Mouse (Mus musculus) kidney, embryonic 14.5 days (tissue): ENCODE measurements around the gene Kiss1. TPM values are rescaled to one million over a fixed set of nuclear protein-coding genes. Genes with fewer than 3 reads are reported as not detected.
"Not testable (repeated sequence)": the region's sequence is repeated elsewhere in the genome, so short reads cannot be mapped to it uniquely, and the experiment has no call there.

ENCODE experiments used
- ATAC-seq: fragments of 200-750 bp; cut with Nextera tagmentation; 2 replicates; pipeline ENCODE4 v1.8.0; 2017; ENCODE audit warnings: moderate number of reproducible peaks, mild to moderate bottlenecking, moderate TSS enrichment, moderate library complexity; ENCODE audit not compliant: low FRiP score, low TSS enrichment
- H3K27ac ChIP-seq: fragments of 300-500 bp; sonication (generic); 2 replicates; pipeline ENCODE4 v1.5.1; 2014; ENCODE audit warnings: low read depth, mild to moderate bottlenecking, low read length, moderate library complexity, mixed read lengths
- H3K27me3 ChIP-seq: fragments of 300-500 bp; sonication (generic); 2 replicates; pipeline ENCODE4 v1.6.1; 2014; ENCODE audit warnings: mild to moderate bottlenecking, low read length; ENCODE audit not compliant: control insufficient read depth, insufficient read depth
- H3K36me3 ChIP-seq: fragments of 300-500 bp; sonication (generic); 2 replicates; pipeline ENCODE4 v1.6.1; 2014; ENCODE audit warnings: low read length, mixed read lengths; ENCODE audit not compliant: control insufficient read depth, insufficient read depth
- H3K4me1 ChIP-seq: fragments of 300-500 bp; sonication (generic); 2 replicates; pipeline ENCODE4 v1.6.1; 2014; ENCODE audit warnings: low read length, mixed read lengths; ENCODE audit not compliant: control insufficient read depth, insufficient read depth
- H3K4me2 ChIP-seq: fragments of 300-500 bp; sonication (generic); replicated peaks from 2 replicates; pipeline ENCODE4 v1.6.1; 2014; ENCODE audit warnings: low read depth, mild to moderate bottlenecking, low read length
- H3K4me3 ChIP-seq: fragments of 300-500 bp; sonication (generic); 2 replicates; pipeline ENCODE4 v1.5.1; 2014; ENCODE audit warnings: mild to moderate bottlenecking, low read length
- H3K9ac ChIP-seq: fragments of 300-500 bp; sonication (generic); 2 replicates; pipeline ENCODE4 v1.6.1; 2014; ENCODE audit warnings: low read depth, mild to moderate bottlenecking, low read length, moderate library complexity
- H3K9me3 ChIP-seq: fragments of 300-500 bp; sonication (generic); 2 replicates; pipeline ENCODE4 v1.6.1; 2016; ENCODE audit warnings: low read length; ENCODE audit not compliant: control insufficient read depth
- WGBS: fragments of 180-500 bp; shearing (Covaris S2); extraction: QIAGEN DNeasy Blood & Tissue Kit; methylation state at CpG from one replicate; pipeline ENCODE4 v1.1.7; 2014; 5-methylcytosine and 5-hydroxymethylcytosine counted together
- polyA plus RNA-seq: library from polyadenylated mRNA; unstranded; fragments of >200 nt; fragmentation: Nextera tagmentation; extraction: Ambion mirVana; gene quantifications from 2 replicates; pipeline ENCODE4 v1.2.1, GENCODE M21; 2014

The Kiss1 gene
- polyA plus RNA-seq, 1 experiment from 2014 or later, result not detected

DNA sequence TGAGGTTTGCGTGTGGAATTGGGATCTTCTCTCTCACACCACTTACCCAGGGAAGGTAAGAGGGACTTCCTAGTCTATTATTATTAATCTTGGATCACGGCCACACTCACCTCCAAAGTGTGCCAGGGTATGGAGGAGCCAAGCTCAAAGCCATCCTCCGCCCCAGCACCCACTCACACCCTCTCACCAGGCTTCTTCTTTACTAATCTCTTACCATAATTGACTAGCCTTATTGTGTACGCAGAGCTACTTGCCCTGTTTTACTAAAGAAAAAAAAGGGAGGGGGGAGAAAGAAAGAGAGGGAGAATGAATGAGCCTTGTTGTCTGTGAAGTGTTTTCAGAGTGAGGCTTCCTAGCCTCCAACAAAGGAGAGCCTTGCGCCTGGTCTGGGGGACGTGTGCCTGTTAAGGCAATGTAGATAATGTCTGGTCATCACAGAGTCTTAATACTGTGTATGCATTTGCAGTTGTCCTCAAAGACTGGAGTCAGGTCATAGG, 6.7 kb downstream of the Kiss1 start:
- Histone ChIP-seq H3K4me3 (no peak overlapping the region), H3K27ac (no peak overlapping the region), H3K9me3 (no peaks in the 10 kb centered on the region), H3K4me1 (no peaks in the 10 kb centered on the region), H3K27me3 (peaks cover 33% of the 10 kb centered on the region; the same call in 1 of the 2 replicates), H3K9ac (no peak overlapping the region), H3K36me3 (no peaks in the 10 kb centered on the region), H3K4me2 (no peak overlapping the region)
- 88% methylated on average over 6 of the region's 6 CpGs for WGBS
- no peak for ATAC-seq

DNA sequence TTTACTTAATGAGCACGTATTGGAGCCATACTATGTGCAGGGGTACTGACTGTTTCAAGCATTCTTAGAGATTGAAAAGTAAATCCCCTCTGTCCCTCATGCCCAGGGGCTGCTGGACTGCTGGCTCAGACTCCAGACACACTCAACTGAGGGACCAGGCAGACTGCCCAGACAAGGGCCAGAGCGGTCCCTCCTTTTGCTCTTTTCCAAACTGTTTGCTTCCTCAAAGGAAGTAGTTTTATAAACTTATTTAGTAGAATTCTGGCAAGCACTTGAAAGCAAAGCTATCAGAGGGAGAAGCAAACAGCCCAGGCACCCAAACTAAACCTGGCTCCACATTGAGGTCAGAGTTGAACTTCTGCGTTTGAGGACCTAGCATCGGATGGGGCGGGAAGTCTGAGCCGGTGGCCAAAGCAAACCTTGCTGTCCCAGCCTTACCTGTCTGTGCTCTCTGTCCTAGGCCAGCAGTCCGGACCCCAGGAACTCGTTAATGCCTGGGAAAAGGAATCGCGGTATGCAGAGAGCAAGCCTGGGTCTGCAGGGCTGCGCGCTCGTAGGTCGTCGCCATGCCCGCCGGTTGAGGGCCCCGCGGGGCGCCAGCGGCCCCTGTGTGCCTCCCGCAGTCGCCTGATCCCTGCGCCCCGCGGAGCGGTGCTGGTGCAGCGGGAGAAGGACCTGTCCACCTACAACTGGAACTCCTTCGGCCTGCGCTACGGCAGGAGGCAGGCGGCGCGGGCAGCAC, 7.4 kb downstream of the Kiss1 start:
- Histone ChIP-seq H3K36me3 (no peaks in the 10 kb centered on the region), H3K27ac (no peak overlapping the region), H3K4me3 (peak overlapping the region; percentile 24), H3K27me3 (peaks cover 33% of the 10 kb centered on the region; the same call in 1 of the 2 replicates), H3K4me2 (peak overlapping the region; percentile 50), H3K4me1 (no peaks in the 10 kb centered on the region), H3K9ac (peak overlapping the region; percentile 47), H3K9me3 (no peaks in the 10 kb centered on the region)
- ATAC-seq, result no peak
- 8% methylated on average over 34 of the region's 34 CpGs for WGBS

DNA sequence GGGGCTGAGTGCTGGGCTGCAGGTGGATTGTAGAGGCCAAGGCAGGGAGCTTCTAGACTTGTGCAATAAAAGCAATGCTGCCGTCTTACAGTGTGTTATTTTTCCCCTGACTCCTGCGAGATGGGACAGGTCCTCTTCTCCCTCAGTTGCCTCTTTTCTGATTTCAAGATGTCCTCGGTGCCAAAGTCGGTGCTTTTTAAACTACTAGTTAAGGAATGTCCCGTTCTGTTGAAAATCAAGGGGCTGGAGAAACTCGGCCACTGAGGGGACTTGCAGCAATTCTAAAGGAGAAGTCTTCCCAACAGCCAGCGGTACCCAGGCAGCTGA, 7.9 kb downstream of the Kiss1 start:
- 28% methylated on average over 7 of the region's 7 CpGs for WGBS
- ATAC-seq, result no peak
- Histone ChIP-seq H3K27ac (no peak overlapping the region), H3K9ac (peak overlapping the region; percentile 47), H3K4me1 (no peaks in the 10 kb centered on the region), H3K9me3 (no peaks in the 10 kb centered on the region), H3K4me2 (peak overlapping the region; percentile 50), H3K36me3 (no peaks in the 10 kb centered on the region), H3K4me3 (peak overlapping the region; percentile 24), H3K27me3 (peaks cover 33% of the 10 kb centered on the region; the same call in 1 of the 2 replicates)

DNA sequence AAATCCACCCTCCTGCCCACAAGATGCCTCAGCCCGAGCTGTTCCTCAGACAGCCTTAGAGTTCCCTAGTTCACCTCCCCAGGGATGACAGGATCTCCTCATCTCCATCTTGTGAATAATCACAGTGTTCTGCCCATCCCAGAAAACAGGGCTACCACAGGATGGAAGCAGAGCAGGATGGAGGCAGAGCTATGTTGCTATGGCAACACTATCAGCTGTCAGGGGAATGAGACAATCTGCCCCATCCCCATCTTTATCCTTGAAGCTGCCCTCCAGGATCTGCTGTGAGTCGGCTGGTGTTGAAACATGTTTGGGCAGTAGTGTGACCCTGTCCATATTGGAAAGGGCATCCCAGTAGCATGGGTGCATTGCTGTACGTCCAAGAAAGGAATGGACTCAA, 9.5 kb downstream of the Kiss1 start:
- H3K36me3 ChIP-seq, result no peaks in the 10 kb centered on the region
- WGBS, result 89% methylated on average over 3 of the region's 3 CpGs
- peaks cover 33% of the 10 kb centered on the region; the same call in 1 of the 2 replicates for H3K27me3 ChIP-seq
- H3K9ac ChIP-seq, result no peak overlapping the region
- H3K4me3 ChIP-seq, result no peak overlapping the region
- H3K27ac ChIP-seq, result no peak overlapping the region
- no peak for ATAC-seq
- no peaks in the 10 kb centered on the region for H3K4me1 ChIP-seq
- no peak overlapping the region for H3K4me2 ChIP-seq
- no peaks in the 10 kb centered on the region for H3K9me3 ChIP-seq

DNA sequence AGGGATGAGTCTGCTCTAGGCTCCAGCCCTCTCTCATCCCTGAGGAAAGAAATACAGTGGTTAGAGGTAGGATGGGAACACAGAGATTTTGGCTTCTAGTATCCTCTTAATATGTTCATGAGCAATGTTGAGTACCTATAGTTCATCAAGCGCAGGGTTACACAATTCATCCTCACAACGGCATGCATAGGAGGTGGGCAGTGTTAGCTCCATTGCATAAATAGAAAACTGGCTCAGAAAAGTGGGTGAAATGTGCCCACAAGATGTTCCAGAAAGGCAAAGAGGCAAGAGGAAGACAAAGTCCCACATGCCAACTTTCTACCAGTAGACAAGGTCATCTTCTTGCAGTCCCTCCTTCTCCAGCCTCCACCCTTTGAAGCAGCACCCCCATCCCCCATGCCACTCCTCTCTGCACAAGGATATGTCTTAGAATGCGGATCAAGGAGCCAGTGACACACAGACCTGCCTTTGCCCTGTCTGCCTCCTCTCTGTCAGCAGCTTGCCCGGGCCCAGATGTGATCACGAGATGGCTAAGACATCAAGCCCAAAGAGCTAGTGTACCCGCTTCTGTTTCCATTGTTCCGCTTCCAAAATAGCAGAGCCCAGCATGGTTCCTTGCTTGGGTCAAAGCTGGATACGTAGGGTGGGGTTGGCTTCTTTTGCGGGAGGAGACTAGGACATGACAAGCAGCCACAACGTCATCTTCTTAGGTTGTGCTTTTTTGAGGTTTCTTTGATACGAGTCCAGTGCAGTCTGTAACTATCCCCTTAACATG, 11.2 kb downstream of the Kiss1 start:
- ATAC-seq, result no peak
- no peak overlapping the region for H3K9ac ChIP-seq
- no peak overlapping the region for H3K4me3 ChIP-seq
- H3K27me3 ChIP-seq, result peaks cover 32% of the 10 kb centered on the region; the same call in 1 of the 2 replicates
- H3K27ac ChIP-seq, result no peak overlapping the region
- no peak overlapping the region for H3K4me2 ChIP-seq
- H3K4me1 ChIP-seq, result no peaks in the 10 kb centered on the region
- no peaks in the 10 kb centered on the region for H3K36me3 ChIP-seq
- H3K9me3 ChIP-seq, result no peaks in the 10 kb centered on the region
- WGBS, result 89% methylated on average over 11 of the region's 11 CpGs

DNA sequence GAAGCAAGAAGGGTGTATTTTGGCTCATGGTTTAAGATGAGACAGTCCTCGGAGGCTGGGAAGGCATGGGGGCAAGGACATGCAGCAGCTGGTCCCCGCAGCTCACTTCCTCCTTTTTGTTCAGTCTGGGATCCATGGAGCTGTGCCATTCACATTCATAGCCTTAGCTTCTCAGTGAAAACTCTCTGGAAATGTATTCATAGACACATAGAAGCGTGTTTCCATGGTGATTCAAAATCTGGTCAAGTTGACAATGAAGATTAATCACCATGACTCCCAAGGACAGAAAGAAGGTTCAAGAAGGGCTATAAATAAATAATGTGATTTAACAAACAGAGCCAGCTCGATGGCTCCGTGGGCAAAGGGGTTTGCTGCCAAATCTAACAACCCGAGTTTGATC, 12.3 kb downstream of the Kiss1 start:
- no peak overlapping the region for H3K9ac ChIP-seq
- H3K27ac ChIP-seq, result no peak overlapping the region
- H3K36me3 ChIP-seq, result no peaks in the 10 kb centered on the region
- no peak for ATAC-seq
- H3K27me3 ChIP-seq, result peaks cover 21% of the 10 kb centered on the region; the same call in 1 of the 2 replicates
- no peak overlapping the region for H3K4me3 ChIP-seq
- no peak overlapping the region for H3K4me2 ChIP-seq
- H3K4me1 ChIP-seq, result no peaks in the 10 kb centered on the region
- no peaks in the 10 kb centered on the region for H3K9me3 ChIP-seq
- 87% methylated on average over 6 of the region's 6 CpGs for WGBS

DNA sequence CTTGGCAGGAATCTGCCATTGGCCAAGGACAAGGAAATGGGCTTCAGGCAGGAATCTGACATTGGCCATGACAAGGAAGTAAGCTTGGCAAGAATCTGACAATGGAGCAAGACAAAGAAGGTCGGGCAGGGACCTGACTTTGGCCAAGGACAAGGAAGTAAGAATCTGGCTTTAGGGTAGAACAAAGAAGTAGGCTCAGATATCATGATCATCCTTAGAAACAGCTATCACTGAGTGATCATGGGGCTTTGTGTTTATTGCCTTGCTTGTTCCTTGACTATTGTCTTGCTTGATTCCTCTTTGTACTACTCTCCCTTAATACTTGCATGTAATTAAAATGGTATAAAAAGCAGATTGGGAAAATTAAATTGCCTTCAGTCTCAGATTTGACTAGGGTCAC, 18.7 kb downstream of the Kiss1 start:
- not testable (repeated sequence) for H3K4me3 ChIP-seq, H3K36me3 ChIP-seq, H3K4me2 ChIP-seq, H3K27ac ChIP-seq, ATAC-seq, H3K27me3 ChIP-seq, H3K9me3 ChIP-seq, H3K9ac ChIP-seq, H3K4me1 ChIP-seq
- WGBS, result 75% methylated on average over 1 of the region's 1 CpGs

DNA sequence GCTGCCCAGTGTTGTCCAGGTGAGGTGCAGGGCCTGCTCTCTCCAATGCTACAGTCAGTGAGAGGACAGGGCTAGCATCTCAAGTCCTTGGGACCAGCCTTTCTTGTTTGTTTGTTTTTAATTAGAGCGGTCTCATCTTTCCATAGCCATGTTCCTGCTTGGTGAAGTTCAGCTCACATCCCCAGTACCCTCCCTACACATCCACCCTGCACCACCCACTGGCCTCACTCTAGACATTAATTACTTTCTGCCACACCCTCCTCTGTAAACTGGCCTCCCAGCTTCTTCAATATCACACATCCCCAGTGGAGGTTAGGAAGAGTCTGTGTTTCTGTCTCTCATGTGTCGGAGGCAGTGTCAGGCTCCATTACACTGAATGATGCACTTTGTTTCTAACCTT, 22.7 kb downstream of the Kiss1 start:
- Histone ChIP-seq H3K4me1 (no peaks in the 10 kb centered on the region), H3K9ac (no peak overlapping the region), H3K9me3 (no peaks in the 10 kb centered on the region), H3K4me3 (no peak overlapping the region), H3K4me2 (no peak overlapping the region), H3K36me3 (no peaks in the 10 kb centered on the region), H3K27me3 (no peaks in the 10 kb centered on the region), H3K27ac (no peak overlapping the region)
- ATAC-seq, result peak; percentile 28; the same call in 1 of the 2 replicates
- WGBS, result 68% methylated on average over 2 of the region's 2 CpGs

DNA sequence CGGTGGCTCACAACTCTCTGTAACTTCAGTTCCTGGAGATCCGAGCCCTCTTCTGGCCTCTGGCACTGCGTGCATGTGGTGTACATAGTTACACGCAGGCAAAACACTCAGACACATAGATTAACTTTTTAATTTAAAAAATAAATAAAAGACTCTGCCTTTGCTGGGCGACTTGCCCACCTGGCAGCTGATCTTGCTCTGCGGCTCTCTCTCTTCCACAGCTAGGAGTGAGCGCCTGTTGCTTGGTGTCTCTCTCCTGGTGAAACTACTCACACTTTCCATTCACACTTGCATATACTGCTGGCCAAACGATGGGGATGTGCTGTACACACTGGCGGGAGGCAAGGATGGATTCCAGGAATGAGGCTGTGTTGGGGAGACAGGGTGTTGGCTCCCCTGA, 24.9 kb downstream of the Kiss1 start:
- Histone ChIP-seq H3K9me3 (no peaks in the 10 kb centered on the region), H3K27ac (no peak overlapping the region), H3K4me3 (no peak overlapping the region), H3K4me2 (no peak overlapping the region), H3K9ac (no peak overlapping the region), H3K27me3 (no peaks in the 10 kb centered on the region), H3K4me1 (no peaks in the 10 kb centered on the region), H3K36me3 (no peaks in the 10 kb centered on the region)
- no peak for ATAC-seq
- WGBS, result 88% methylated on average over 9 of the region's 9 CpGs
